Mouse (Mus musculus): ENCODE results near the gene Crtam.

- TF ChIP-seq GATA1 (IDR thresholded peaks at IDR 0.05; ENCODE audit: low read length) (no peak), TAL1 (IDR thresholded peaks at IDR 0.05; ENCODE audit: low read length) (no peak)
Measured at GRCm38 (mm10) chr9:41041404-41041803, 37.0 kb upstream of the Crtam start.
